Mouse (Mus musculus) liver, embryonic 11.5 days (tissue): ENCODE data around the gene Cacna1d. TPM values are rescaled to one million over a fixed set of nuclear protein-coding genes. Genes with fewer than 3 reads are reported as not detected.

Source experiments
- ATAC-seq: fragments of 200-750 bp; cut with Nextera tagmentation; replicated peaks from 2 replicates; pipeline ENCODE4 v1.8.0; 2017; ENCODE audit warnings: moderate number of reproducible peaks, mild to moderate bottlenecking, moderate TSS enrichment, moderate library complexity; ENCODE audit not compliant: low FRiP score
- DNase-seq: peaks from one replicate; pipeline ENCODE4 v3.0.0-alpha.2; 2017; ENCODE audit warnings: low spot score
- H3K27ac ChIP-seq: fragments of 300-500 bp; sonication (generic); 2 replicates; pipeline ENCODE4 v1.5.1; 2014; ENCODE audit warnings: mild to moderate bottlenecking, low read depth, low read length, control low read depth
- H3K27me3 ChIP-seq: fragments of 300-500 bp; sonication (generic); replicated peaks from 2 replicates; pipeline ENCODE4 v1.6.1; 2014; ENCODE audit warnings: low read length, mixed read lengths; ENCODE audit not compliant: control insufficient read depth, insufficient read depth
- H3K36me3 ChIP-seq: fragments of 300-500 bp; sonication (generic); 2 replicates; pipeline ENCODE4 v1.6.1; 2014; ENCODE audit warnings: mild to moderate bottlenecking, low read length, moderate library complexity, mixed read lengths; ENCODE audit not compliant: control insufficient read depth, insufficient read depth
- H3K4me1 ChIP-seq: fragments of 300-500 bp; sonication (generic); replicated peaks from 2 replicates; pipeline ENCODE4 v1.6.1; 2014; ENCODE audit warnings: low read length, mixed read lengths; ENCODE audit not compliant: control insufficient read depth, insufficient read depth
- H3K4me2 ChIP-seq: fragments of 300-500 bp; sonication (generic); 2 replicates; pipeline ENCODE4 v1.6.1; 2014; ENCODE audit warnings: mild to moderate bottlenecking, control low read depth, moderate library complexity
- H3K4me3 ChIP-seq: fragments of 300-500 bp; sonication (generic); 2 replicates; pipeline ENCODE4 v1.5.1; 2014; ENCODE audit warnings: low read depth, low read length, control low read depth
- H3K9ac ChIP-seq: fragments of 300-500 bp; sonication (generic); 2 replicates; pipeline ENCODE4 v1.6.1; 2014; ENCODE audit warnings: low read depth, low read length, control low read depth
- H3K9me3 ChIP-seq: fragments of 300-500 bp; sonication (generic); 2 replicates; pipeline ENCODE4 v1.6.1; 2016; ENCODE audit warnings: low read length, inconsistent platforms, mixed read lengths; ENCODE audit not compliant: control insufficient read depth
- WGBS: fragments of 180-500 bp; shearing (Covaris S2); extraction: QIAGEN DNeasy Blood & Tissue Kit; methylation state at CpG from one replicate; pipeline ENCODE4 v1.1.7; 2014; 5-methylcytosine and 5-hydroxymethylcytosine counted together
- polyA plus RNA-seq: library from polyadenylated mRNA; unstranded; fragments of >200 nt; fragmentation: Nextera tagmentation; extraction: Ambion mirVana; gene quantifications from 2 replicates; pipeline ENCODE4 v1.2.1, GENCODE M21; 2014

The Cacna1d gene
- polyA plus RNA-seq, 1 experiment from 2014 or later: 1.2 TPM

DNA sequence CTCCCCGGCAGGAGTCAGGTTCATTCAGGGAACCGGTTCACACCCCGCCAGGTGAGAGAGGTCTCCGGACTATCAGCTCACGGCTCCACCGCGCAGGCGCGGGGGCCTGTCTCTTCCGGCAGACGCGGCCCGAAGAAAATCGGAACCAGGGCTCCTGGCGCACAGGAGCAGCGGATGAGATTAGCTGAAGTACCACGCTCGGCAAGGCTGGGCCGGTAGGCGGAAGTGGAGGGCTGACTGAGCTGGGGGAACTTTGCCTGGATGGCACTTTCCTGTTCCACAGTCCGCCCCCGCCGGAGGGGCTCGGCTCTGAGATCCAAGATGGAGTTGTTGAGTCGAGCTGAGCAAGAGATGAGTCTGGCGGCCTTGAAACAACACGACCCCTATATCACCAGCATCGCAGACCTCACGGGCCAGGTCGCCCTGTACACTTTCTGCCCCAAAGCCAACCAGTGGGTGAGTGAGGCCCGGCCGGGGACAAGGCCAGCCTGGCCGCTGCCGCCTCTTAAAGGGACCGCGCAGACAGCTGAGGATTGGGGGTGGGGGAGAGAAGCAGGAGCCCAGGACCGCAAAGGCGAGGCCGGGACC, 11.8 kb downstream of the Cacna1d start, which contains the start of gene Dcp1a:
TSS of gene Dcp1a (plus strand) at position 175 of the 588 bp plus-strand sequence.
- Histone ChIP-seq H3K4me3 (peak within 1 kb of the TSS; percentile 94), H3K4me2 (peak within 1 kb of the TSS; percentile 92), H3K4me1 (peaks cover 10% of the 10 kb centered on the region; the same call in 1 of the 2 replicates), H3K27me3 (no peaks in the 10 kb centered on the region), H3K36me3 (peaks cover 2% of the 10 kb centered on the region; the same call in 1 of the 2 replicates), H3K9ac (peak within 1 kb of the TSS; percentile 92), H3K27ac (peak within 1 kb of the TSS; percentile 62; the same call in 1 of the 2 replicates), H3K9me3 (no peaks in the 10 kb centered on the region)
- ATAC-seq: peak; percentile 100
- under 1% methylated on average over 39 of the region's 39 CpGs for WGBS
- DNase-seq: peak; percentile 91

- no peak overlapping the region for H3K4me3 ChIP-seq
- no peak overlapping the region for H3K9ac ChIP-seq
- H3K4me2 ChIP-seq: no peak overlapping the region
- DNase-seq (no peak), ATAC-seq (no peak)
- 80% methylated on average over 6 of the region's 6 CpGs for WGBS
- no peaks in the 10 kb centered on the region for H3K27me3 ChIP-seq
- H3K27ac ChIP-seq: no peak overlapping the region
- no peaks in the 10 kb centered on the region for H3K9me3 ChIP-seq
- no peaks in the 10 kb centered on the region for H3K4me1 ChIP-seq
- H3K36me3 ChIP-seq: no peaks in the 10 kb centered on the region
These were observed 16.8 kb downstream of the Cacna1d start for GRCm38 (mm10) chr14:30474416-30474815.

- Histone ChIP-seq H3K9ac (no peak overlapping the region), H3K9me3 (no peaks in the 10 kb centered on the region), H3K27ac (no peak overlapping the region), H3K27me3 (no peaks in the 10 kb centered on the region), H3K36me3 (no peaks in the 10 kb centered on the region), H3K4me2 (no peak overlapping the region), H3K4me3 (no peak overlapping the region), H3K4me1 (no peaks in the 10 kb centered on the region)
- 55% methylated on average over 5 of the region's 5 CpGs for WGBS
- DNase-seq: no peak
- no peak for ATAC-seq
These were observed 17.6 kb downstream of the Cacna1d start for GRCm38 (mm10) chr14:30473605-30474004.

GRCm38 (mm10) chr14:30463312-30463711, 27.9 kb downstream of the Cacna1d start:
- ATAC-seq (no peak), DNase-seq (no peak)
- WGBS: 73% methylated on average over 4 of the region's 4 CpGs
- Histone ChIP-seq H3K27ac (no peak overlapping the region), H3K9ac (no peak overlapping the region), H3K4me3 (no peak overlapping the region), H3K9me3 (no peaks in the 10 kb centered on the region), H3K27me3 (no peaks in the 10 kb centered on the region), H3K4me2 (no peak overlapping the region), H3K4me1 (no peaks in the 10 kb centered on the region), H3K36me3 (no peaks in the 10 kb centered on the region)

GRCm38 (mm10) chr14:30459891-30460523, 31.2 kb downstream of the Cacna1d start:
- Histone ChIP-seq H3K4me1 (no peaks in the 10 kb centered on the region), H3K36me3 (no peaks in the 10 kb centered on the region), H3K9me3 (no peaks in the 10 kb centered on the region), H3K27me3 (no peaks in the 10 kb centered on the region), H3K27ac (no peak overlapping the region), H3K9ac (no peak overlapping the region), H3K4me3 (no peak overlapping the region), H3K4me2 (no peak overlapping the region)
- DNase-seq (peak; percentile 44), ATAC-seq (no peak; the same call in 1 of the 2 replicates)
- 4% methylated on average over 14 of the region's 14 CpGs for WGBS

DNA sequence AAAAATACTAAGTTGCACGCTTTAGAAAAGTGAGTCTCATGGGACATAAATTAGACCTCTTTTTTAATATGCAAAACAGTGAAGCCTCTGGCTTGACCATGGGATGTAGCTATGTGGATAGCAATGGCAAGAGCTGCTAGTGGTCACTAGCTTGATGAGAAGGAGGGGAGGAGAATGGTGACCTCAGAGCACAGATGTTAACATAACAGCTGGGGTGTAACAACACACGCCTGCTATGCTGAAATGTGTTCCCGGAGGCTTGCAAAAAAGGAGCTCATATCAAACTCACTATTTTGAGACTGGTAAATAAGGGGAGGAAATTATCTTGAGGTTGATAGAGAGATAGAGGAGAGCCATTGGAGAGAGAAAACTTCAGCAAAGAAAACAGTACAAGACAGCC, 32.4 kb downstream of the Cacna1d start:
- DNase-seq (no peak), ATAC-seq (no peak)
- Histone ChIP-seq H3K27me3 (no peaks in the 10 kb centered on the region), H3K4me3 (no peak overlapping the region), H3K36me3 (no peaks in the 10 kb centered on the region), H3K4me2 (no peak overlapping the region), H3K4me1 (no peaks in the 10 kb centered on the region), H3K9ac (no peak overlapping the region), H3K27ac (no peak overlapping the region), H3K9me3 (no peaks in the 10 kb centered on the region)
- 78% methylated on average over 3 of the region's 3 CpGs for WGBS

DNA sequence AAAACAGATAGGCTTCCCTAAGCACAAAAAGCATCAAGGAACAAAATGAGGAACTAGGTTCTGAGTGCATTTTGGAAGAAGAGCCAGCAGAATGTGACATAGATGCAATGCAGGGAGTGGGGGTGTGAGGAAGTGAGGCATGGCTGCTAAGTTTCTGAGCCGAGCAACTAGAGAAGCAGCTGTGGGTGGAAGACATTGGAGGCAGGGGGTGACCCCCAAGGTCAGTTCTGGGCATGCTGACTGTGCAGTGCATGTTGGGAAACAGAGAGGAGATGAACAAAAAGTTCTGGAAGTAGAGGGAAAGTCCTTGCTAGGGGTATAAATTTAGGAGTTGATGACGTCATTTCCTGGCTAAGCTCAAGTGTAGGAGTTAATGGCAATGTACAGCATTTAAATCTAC, 33.4 kb downstream of the Cacna1d start:
- Histone ChIP-seq H3K27ac (no peak overlapping the region), H3K4me3 (no peak overlapping the region), H3K36me3 (no peaks in the 10 kb centered on the region), H3K9ac (no peak overlapping the region), H3K27me3 (no peaks in the 10 kb centered on the region), H3K4me1 (no peaks in the 10 kb centered on the region), H3K4me2 (no peak overlapping the region), H3K9me3 (no peaks in the 10 kb centered on the region)
- ATAC-seq (no peak), DNase-seq (no peak)
- WGBS: 24% methylated on average over 2 of the region's 2 CpGs

DNA sequence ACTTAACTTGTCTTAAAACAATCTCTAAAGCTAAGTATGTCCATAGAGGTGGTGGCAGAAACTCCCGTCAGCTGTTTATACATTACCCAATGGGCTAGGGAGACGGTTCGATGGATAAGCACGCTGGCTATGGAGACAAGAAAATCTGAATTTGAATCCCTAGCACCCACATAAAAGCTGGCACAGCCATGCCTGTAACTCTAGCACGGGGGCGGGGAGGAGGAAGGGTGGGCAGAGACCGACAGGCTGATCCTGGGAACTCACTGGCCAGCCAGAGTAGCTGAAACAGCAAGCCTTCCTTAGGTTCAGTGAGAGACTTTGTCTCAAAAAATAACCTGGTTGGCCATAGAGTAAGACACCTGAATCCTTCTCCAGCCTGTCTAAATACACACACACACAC, 33.8 kb downstream of the Cacna1d start:
- 57% methylated on average over 7 of the region's 7 CpGs for WGBS
- no peak for ATAC-seq
- no peak overlapping the region for H3K4me2 ChIP-seq

More for the DNA sequence above, 33.8 kb downstream of the Cacna1d start:
- H3K27ac ChIP-seq: no peak overlapping the region
- H3K4me1 ChIP-seq: no peaks in the 10 kb centered on the region
- no peak for DNase-seq
- H3K4me3 ChIP-seq: no peak overlapping the region
- no peaks in the 10 kb centered on the region for H3K9me3 ChIP-seq
- no peaks in the 10 kb centered on the region for H3K36me3 ChIP-seq
- no peak overlapping the region for H3K9ac ChIP-seq
- no peaks in the 10 kb centered on the region for H3K27me3 ChIP-seq
